In genomic region chr5:147565444-147565843, GRCm38 (mm10) we compare ENCODE assay signal across 20 mouse cellular contexts.
DNase-seq lines count a peak whose midpoint lies in the region.
"Had no signal": no experiment of that assay in that cellular context is flagged by ENCODE, and none has a peak within 500 bp of the region (broad histone marks: within the 10 kb centered on the region; RNA-seq: fewer than 3 reads in every experiment).

No protein-coding gene starts in this region.

- DNase-seq in cerebellum, postnatal 10 days: peak; percentile 15 to 20
- DNase-seq in cerebellum, postnatal 4 days (ENCODE audit: low spot score in 2 of 2): no peak
- DNase-seq in layer of hippocampus, adult 8-10 months (ENCODE audit: low spot score in 2 of 2): peak; percentile 22 to 59
- DNase-seq in layer of hippocampus, postnatal 14 days (ENCODE audit: low spot score in 2 of 2): no peak
- peak; percentile 70 for DNase-seq in right cerebral cortex, adult 18-20 months
- DNase-seq in right cerebral cortex, postnatal 4 days: no peak
- DNase-seq in embryo, embryonic 10.5 days (ENCODE audit: low spot score): no peak
- DNase-seq in heart, postnatal 4 days: no peak
- DNase-seq: adrenal gland, adult 2 months; adrenal gland, postnatal 36 days; cerebellum, adult 2 months; cerebellum, postnatal 25 days; gastrocnemius, postnatal 14 days; heart, postnatal 14 days; kidney, adult 8-10 months; kidney, postnatal 4 days; liver, postnatal 0 days; lung, postnatal 36 days; thymus, adult 2 months; thymus, postnatal 36 days had no signal

Comparison
In these comparisons a context has a peak if more than half of its experiments do, and no peak if none do; other contexts are left out.
1. DNase-seq: peak in cerebellum, postnatal 10 days (2 of 2), layer of hippocampus, adult 8-10 months (2 of 2) and right cerebral cortex, adult 18-20 months (single experiment); none in cerebellum, postnatal 4 days (0 of 2), layer of hippocampus, postnatal 14 days (0 of 2), right cerebral cortex, postnatal 4 days (single experiment), embryo, embryonic 10.5 days (single experiment) and heart, postnatal 4 days (single experiment).